Mouse (Mus musculus): ENCODE measurements around the gene Dock7.

GRCm38 (mm10) chr4:99168869-99169268, 48.2 kb upstream of the Dock7 start:
- TF ChIP-seq CTCF (IDR thresholded peaks at IDR 0.05; ENCODE audit: borderline replicate concordance, insufficient read depth, low read depth, low read length), result no peak
- no peak for TF ChIP-seq POLR2A (IDR thresholded peaks at IDR 0.05; ENCODE audit: borderline replicate concordance, insufficient read depth, low read length)
